Mouse (Mus musculus): ENCODE measurements around the gene Supt3. TPM values are rescaled to one million over a fixed set of nuclear protein-coding genes. Genes with fewer than 3 reads are reported as not detected.

The Supt3 gene
- total RNA-seq, 1 experiment from 2014 or later, result 4.9 TPM

- no peak for ATAC-seq (replicated peaks; ENCODE audit: insufficient number of reproducible peaks, low FRiP score, low TSS enrichment, poor library complexity, severe bottlenecking)
Measured at GRCm38 (mm10) chr17:44943536-44944090, 166.7 kb downstream of the Supt3 start.

- no peak for ATAC-seq (replicated peaks; ENCODE audit: insufficient number of reproducible peaks, low FRiP score, low TSS enrichment, poor library complexity, severe bottlenecking)
Measured at GRCm38 (mm10) chr17:44945333-44945732, 168.4 kb downstream of the Supt3 start.

- no peak for ATAC-seq (replicated peaks; ENCODE audit: insufficient number of reproducible peaks, low FRiP score, low TSS enrichment, poor library complexity, severe bottlenecking)
Measured at GRCm38 (mm10) chr17:44948321-44948720, 171.4 kb downstream of the Supt3 start.

- no peak for ATAC-seq (replicated peaks; ENCODE audit: insufficient number of reproducible peaks, low FRiP score, low TSS enrichment, poor library complexity, severe bottlenecking)
Measured at GRCm38 (mm10) chr17:44956671-44957070, 179.7 kb downstream of the Supt3 start.

GRCm38 (mm10) chr17:44963051-44963798 lies 186.3 kb downstream of the Supt3 start:
- ATAC-seq (replicated peaks; ENCODE audit: insufficient number of reproducible peaks, low FRiP score, low TSS enrichment, poor library complexity, severe bottlenecking), result no peak

- no peak for ATAC-seq (replicated peaks; ENCODE audit: insufficient number of reproducible peaks, low FRiP score, low TSS enrichment, poor library complexity, severe bottlenecking)
Measured at GRCm38 (mm10) chr17:44967186-44967585, 190.2 kb downstream of the Supt3 start.

- ATAC-seq (replicated peaks; ENCODE audit: insufficient number of reproducible peaks, low FRiP score, low TSS enrichment, poor library complexity, severe bottlenecking), result no peak
Measured at GRCm38 (mm10) chr17:44970255-44970654, 193.3 kb downstream of the Supt3 start.

GRCm38 (mm10) chr17:44973489-44973888 lies 196.5 kb downstream of the Supt3 start:
- ATAC-seq (replicated peaks; ENCODE audit: insufficient number of reproducible peaks, low FRiP score, low TSS enrichment, poor library complexity, severe bottlenecking), result no peak

GRCm38 (mm10) chr17:44977690-44978089 lies 200.7 kb downstream of the Supt3 start:
- no peak for ATAC-seq (replicated peaks; ENCODE audit: insufficient number of reproducible peaks, low FRiP score, low TSS enrichment, poor library complexity, severe bottlenecking)

GRCm38 (mm10) chr17:44987964-44988363 lies 211.0 kb downstream of the Supt3 start:
- no peak for ATAC-seq (replicated peaks; ENCODE audit: insufficient number of reproducible peaks, low FRiP score, low TSS enrichment, poor library complexity, severe bottlenecking)

- no peak for ATAC-seq (replicated peaks; ENCODE audit: insufficient number of reproducible peaks, low FRiP score, low TSS enrichment, poor library complexity, severe bottlenecking)
Measured at GRCm38 (mm10) chr17:45003311-45003710, 226.4 kb downstream of the Supt3 start.

- no peak for ATAC-seq (replicated peaks; ENCODE audit: insufficient number of reproducible peaks, low FRiP score, low TSS enrichment, poor library complexity, severe bottlenecking)
Measured at GRCm38 (mm10) chr17:45004477-45005170, 227.7 kb downstream of the Supt3 start.

GRCm38 (mm10) chr17:45007461-45007860 lies 230.5 kb downstream of the Supt3 start:
- no peak for ATAC-seq (replicated peaks; ENCODE audit: insufficient number of reproducible peaks, low FRiP score, low TSS enrichment, poor library complexity, severe bottlenecking)

GRCm38 (mm10) chr17:45008663-45009062 lies 231.7 kb downstream of the Supt3 start:
- no peak for ATAC-seq (replicated peaks; ENCODE audit: insufficient number of reproducible peaks, low FRiP score, low TSS enrichment, poor library complexity, severe bottlenecking)

GRCm38 (mm10) chr17:45010409-45010808 lies 233.5 kb downstream of the Supt3 start:
- no peak for ATAC-seq (replicated peaks; ENCODE audit: insufficient number of reproducible peaks, low FRiP score, low TSS enrichment, poor library complexity, severe bottlenecking)

- no peak for ATAC-seq (replicated peaks; ENCODE audit: insufficient number of reproducible peaks, low FRiP score, low TSS enrichment, poor library complexity, severe bottlenecking)
Measured at GRCm38 (mm10) chr17:45016746-45017145, 239.8 kb downstream of the Supt3 start.

- ATAC-seq (replicated peaks; ENCODE audit: insufficient number of reproducible peaks, low FRiP score, low TSS enrichment, poor library complexity, severe bottlenecking), result no peak
Measured at GRCm38 (mm10) chr17:45020155-45020930, 243.4 kb downstream of the Supt3 start.

GRCm38 (mm10) chr17:45028441-45028840 lies 251.5 kb downstream of the Supt3 start:
- ATAC-seq (replicated peaks; ENCODE audit: insufficient number of reproducible peaks, low FRiP score, low TSS enrichment, poor library complexity, severe bottlenecking), result no peak

GRCm38 (mm10) chr17:45029106-45029505 lies 252.2 kb downstream of the Supt3 start:
- no peak for ATAC-seq (replicated peaks; ENCODE audit: insufficient number of reproducible peaks, low FRiP score, low TSS enrichment, poor library complexity, severe bottlenecking)

Measured in monocyte, adult 5-6 weeks (primary cell).